Mouse (Mus musculus) cortical plate, adult 2 months (tissue): ENCODE measurements around the gene Ninj1.

Experiments
- CTCF ChIP-seq: fragments of 200-500 bp; IDR thresholded peaks from 2 replicates; pipeline ENCODE4 v1.5.1; 2011; ENCODE audit warnings: mild to moderate bottlenecking, control low read depth, low read length; ENCODE audit not compliant: insufficient read depth; ENCODE audit errors: extremely low read depth
- POLR2A ChIP-seq: fragments of 200-500 bp; IDR thresholded peaks from 2 replicates; pipeline ENCODE4 v1.6.1; 2011; ENCODE audit warnings: mild to moderate bottlenecking, low read length, control low read depth; ENCODE audit not compliant: insufficient read depth; ENCODE audit errors: extremely low read depth

DNA sequence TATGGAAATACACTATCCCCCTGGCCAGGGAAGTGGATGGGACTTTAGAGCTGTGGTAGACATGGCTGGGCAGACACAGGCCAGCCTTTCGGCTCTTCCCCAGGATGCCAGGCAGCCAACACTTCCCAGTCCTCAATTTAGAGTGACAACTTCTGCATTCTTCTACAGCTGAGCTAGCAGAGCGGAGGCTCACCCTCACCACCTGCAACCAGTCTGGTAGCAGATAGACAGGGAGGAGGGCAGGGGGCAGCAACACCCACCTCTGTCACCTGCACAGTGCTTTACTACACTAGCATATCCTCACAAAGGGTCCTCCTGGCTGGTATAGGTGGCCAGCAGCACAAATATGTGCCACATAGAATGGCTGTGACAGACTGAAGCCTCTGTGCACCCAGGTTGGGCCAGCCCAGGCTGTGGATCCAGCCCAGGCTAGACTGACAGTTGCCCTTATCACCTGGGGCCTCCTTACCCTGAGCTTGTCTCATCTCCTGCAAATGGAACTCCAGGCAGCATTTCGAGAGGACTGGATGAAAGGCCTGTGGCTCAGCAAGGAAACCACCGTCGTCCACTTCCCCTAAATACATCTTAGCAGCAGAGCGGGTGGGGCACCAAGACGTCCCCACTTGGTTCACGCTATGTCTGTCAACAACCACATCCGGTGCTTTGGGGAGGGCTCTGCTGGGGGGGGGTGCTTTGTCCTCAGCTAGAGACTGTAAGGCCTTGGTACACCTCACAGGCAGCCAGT lies 55.2 kb downstream of the Ninj1 start:
- TF ChIP-seq CTCF = no peak
- TF ChIP-seq POLR2A = no peak
